Mouse (Mus musculus) gastrocnemius, postnatal 14 days (tissue): ENCODE measurements around the gene Gtf2h1. TPM values are rescaled to one million over a fixed set of nuclear protein-coding genes. Genes with fewer than 3 reads are reported as not detected.
A peak's percentile ranks its signal among the peaks of the same experiment; 100 is the strongest.
"Not testable (repeated sequence)": the region's sequence is repeated elsewhere in the genome, so short reads cannot be mapped to it uniquely, and the experiment has no call there.

Experiments used
- DNase-seq: peaks from one replicate; pipeline ENCODE4 v3.0.0; 2021; ENCODE audit warnings: mixed read lengths
- intact Hi-C: fragments of 180-260 bp; cut with DNase I; formaldehyde crosslinking; loops from one replicate; pipeline ENCODE4 v1.15.1; 2025; ENCODE audit warnings: low total_unique reads
- long read RNA-seq, 2 experiments: library from polyadenylated mRNA; stranded (forward); transcript quantifications; one replicate each; pipeline ENCODE4 v2.0.0; 2021
- total RNA-seq, 2 experiments: library from RNA; stranded (reverse); gene quantifications; 2 replicates each; pipeline ENCODE4 v1.2.3; 2021

Gene Gtf2h1
- 10 to 100 TPM; 14.5 to 16.8 TPM for total RNA-seq
- long read RNA-seq, experiment 1, transcript Gtf2h1-201 (15 exons, 2,736 nt), result major isoform, 10 of 13 reads
- long read RNA-seq, experiment 1, partial matches to known transcripts, result 3 of 13 reads
- long read RNA-seq, experiment 1, other reads (novel, unspliced or antisense), result 0 of 13 reads
- long read RNA-seq, experiment 2, transcript Gtf2h1-201 (15 exons, 2,736 nt), result major isoform, 14 of 14 reads
- long read RNA-seq, experiment 2, partial matches to known transcripts, result 0 of 14 reads
- long read RNA-seq, experiment 2, other reads (novel, unspliced or antisense), result 0 of 14 reads

- intact Hi-C loops, result no loop called here
- DNase-seq, result peak; percentile 99
Measured at GRCm38 (mm10) chr7:46795287-46796205, at the start of gene Gtf2h1, which contains the start of gene Hps5. Gtf2h1 (plus strand) TSS chr7:46796103. Hps5 (minus strand) TSS chr7:46796064.

GRCm38 (mm10) chr7:46746381-46746780 lies 49.5 kb upstream of the Gtf2h1 start:
- peak; percentile 28 for DNase-seq

GRCm38 (mm10) chr7:46748459-46748858 lies 47.4 kb upstream of the Gtf2h1 start:
- intact Hi-C loops, result no loop called here
- no peak for DNase-seq

More at GRCm38 (mm10) chr7:46746381-46746780, 49.5 kb upstream of the Gtf2h1 start:
- intact Hi-C loops, result no loop called here

- intact Hi-C loops, result no loop called here
- no peak for DNase-seq
Measured at GRCm38 (mm10) chr7:46751490-46751889, 44.4 kb upstream of the Gtf2h1 start, which contains the start of gene Saa2. Saa2 (plus strand) TSS chr7:46751790.

- intact Hi-C loops, result no loop called here
- no peak for DNase-seq
Measured at GRCm38 (mm10) chr7:46761049-46761795, 34.7 kb upstream of the Gtf2h1 start.

GRCm38 (mm10) chr7:46762601-46763000 lies 33.3 kb upstream of the Gtf2h1 start:
- DNase-seq, result no peak
- intact Hi-C loops, result no loop called here

GRCm38 (mm10) chr7:46764672-46765071 lies 31.2 kb upstream of the Gtf2h1 start:
- intact Hi-C loops, result loop anchor here (5.0 kb wide), 1 partner anchor 52 kb away; the partner anchor contains the start of gene Saal1
- no peak for DNase-seq

GRCm38 (mm10) chr7:46767371-46767770 lies 28.5 kb upstream of the Gtf2h1 start:
- intact Hi-C loops, result loop anchor here (5.0 kb wide), 1 partner anchor 55 kb away; the partner anchor contains the start of gene Saal1
- no peak for DNase-seq

- DNase-seq, result no peak
- intact Hi-C loops, result loop anchor here (5.0 kb wide), 1 partner anchor 56 kb away; the partner anchor contains the start of gene Saal1
Measured at GRCm38 (mm10) chr7:46768451-46768850, 27.5 kb upstream of the Gtf2h1 start.

- intact Hi-C loops, result no loop called here
- DNase-seq, result peak; percentile 22
Measured at GRCm38 (mm10) chr7:46770706-46771105, 25.2 kb upstream of the Gtf2h1 start.

GRCm38 (mm10) chr7:46789177-46789849 lies 6.6 kb upstream of the Gtf2h1 start:
- DNase-seq, result no peak
- intact Hi-C loops, result no loop called here

- DNase-seq, result no peak
- intact Hi-C loops, result no loop called here
Measured at GRCm38 (mm10) chr7:46793871-46794270, 2.0 kb upstream of the Gtf2h1 start.

- intact Hi-C loops, result no loop called here
- DNase-seq, result no peak
Measured at GRCm38 (mm10) chr7:46796206-46796679, 340 bp downstream of the Gtf2h1 start.

GRCm38 (mm10) chr7:46796779-46797178 lies 876 bp downstream of the Gtf2h1 start:
- intact Hi-C loops, result no loop called here
- no peak for DNase-seq

GRCm38 (mm10) chr7:46810325-46810724 lies 14.4 kb downstream of the Gtf2h1 start:
- intact Hi-C loops, result loop anchor here (10.0 kb wide), 1 partner anchor 84 kb away; no protein-coding TSS in a partner anchor

GRCm38 (mm10) chr7:46814012-46814411 lies 18.1 kb downstream of the Gtf2h1 start:
- intact Hi-C loops, result loop anchor here (10.0 kb wide), 1 partner anchor 81 kb away; no protein-coding TSS in a partner anchor
- no peak for DNase-seq

More at GRCm38 (mm10) chr7:46810325-46810724, 14.4 kb downstream of the Gtf2h1 start:
- DNase-seq, result no peak

GRCm38 (mm10) chr7:46820876-46821632 lies 25.2 kb downstream of the Gtf2h1 start:
- DNase-seq, intact Hi-C loops: not testable (repeated sequence)
